Mouse (Mus musculus) heart, adult 11 months (tissue): Measurements from ENCODE around the gene Mlf1.

Source experiments
- DNase-seq: peaks from one replicate; pipeline ENCODE4 v3.0.0; 2022

Gene Mlf1

GRCm38 (mm10) chr3:67373872-67374271 lies at the start of gene Mlf1:
Mlf1 (plus strand) TSS chr3:67374097.
- peak; percentile 99 for DNase-seq

- no peak for DNase-seq
Observed at GRCm38 (mm10) chr3:67339558-67339957, 34.3 kb upstream of the Mlf1 start.

GRCm38 (mm10) chr3:67340921-67341320 lies 33.0 kb upstream of the Mlf1 start:
- no peak for DNase-seq

- no peak for DNase-seq
Observed at GRCm38 (mm10) chr3:67343004-67343662, 30.8 kb upstream of the Mlf1 start.

GRCm38 (mm10) chr3:67344599-67344998 lies 29.3 kb upstream of the Mlf1 start:
- no peak for DNase-seq

- DNase-seq, result no peak
Observed at GRCm38 (mm10) chr3:67346674-67347073, 27.2 kb upstream of the Mlf1 start.

GRCm38 (mm10) chr3:67351406-67352127 lies 22.3 kb upstream of the Mlf1 start:
- no peak for DNase-seq

- no peak for DNase-seq
Observed at GRCm38 (mm10) chr3:67352128-67352762, 21.7 kb upstream of the Mlf1 start.

- DNase-seq, result no peak
Observed at GRCm38 (mm10) chr3:67352763-67353149, 21.1 kb upstream of the Mlf1 start.

- no peak for DNase-seq
Observed at GRCm38 (mm10) chr3:67358376-67358775, 15.5 kb upstream of the Mlf1 start.

GRCm38 (mm10) chr3:67366087-67366892 lies 7.6 kb upstream of the Mlf1 start:
- DNase-seq, result no peak

- DNase-seq, result peak; percentile 93
Observed at GRCm38 (mm10) chr3:67367481-67367880, 6.4 kb upstream of the Mlf1 start.

- no peak for DNase-seq
Observed at GRCm38 (mm10) chr3:67369407-67370079, 4.4 kb upstream of the Mlf1 start.

- DNase-seq, result peak; percentile 55
Observed at GRCm38 (mm10) chr3:67372194-67372593, 1.7 kb upstream of the Mlf1 start.

GRCm38 (mm10) chr3:67372781-67373180 lies 1.1 kb upstream of the Mlf1 start:
- peak; percentile 96 for DNase-seq

- DNase-seq, result no peak
Observed at GRCm38 (mm10) chr3:67374360-67374778, 472 bp downstream of the Mlf1 start.

GRCm38 (mm10) chr3:67375063-67375462 lies 1.2 kb downstream of the Mlf1 start, which contains the start of gene Gm17402:
Gm17402 (minus strand) TSS chr3:67375163.
- DNase-seq, result no peak

GRCm38 (mm10) chr3:67378215-67378614 lies 4.3 kb downstream of the Mlf1 start:
- peak; percentile 90 for DNase-seq

- no peak for DNase-seq
Observed at GRCm38 (mm10) chr3:67429338-67429998, 55.6 kb downstream of the Mlf1 start.

- DNase-seq, result peak; percentile 99
Observed at GRCm38 (mm10) chr3:67429999-67430380, 56.1 kb downstream of the Mlf1 start, which contains the start of gene Gfm1. Gfm1 (plus strand) TSS chr3:67430096.

GRCm38 (mm10) chr3:67434011-67434410 lies 60.1 kb downstream of the Mlf1 start:
- DNase-seq, result no peak

- DNase-seq, result peak; percentile 46
Observed at GRCm38 (mm10) chr3:67447143-67447542, 73.2 kb downstream of the Mlf1 start.
